Mouse (Mus musculus) urinary bladder, postnatal 14 days (tissue): Measurements from ENCODE around the gene Mapkapk5.

Experiments
- DNase-seq: peaks from one replicate; pipeline ENCODE4 v3.0.0; 2021; ENCODE audit warnings: low spot score

Mapkapk5 gene

GRCm38 (mm10) chr5:121493305-121493704, 52.4 kb downstream of the Mapkapk5 start:
- no peak for DNase-seq

- DNase-seq, result no peak
These were observed 60.9 kb downstream of the Mapkapk5 start for GRCm38 (mm10) chr5:121484801-121485200.

DNA sequence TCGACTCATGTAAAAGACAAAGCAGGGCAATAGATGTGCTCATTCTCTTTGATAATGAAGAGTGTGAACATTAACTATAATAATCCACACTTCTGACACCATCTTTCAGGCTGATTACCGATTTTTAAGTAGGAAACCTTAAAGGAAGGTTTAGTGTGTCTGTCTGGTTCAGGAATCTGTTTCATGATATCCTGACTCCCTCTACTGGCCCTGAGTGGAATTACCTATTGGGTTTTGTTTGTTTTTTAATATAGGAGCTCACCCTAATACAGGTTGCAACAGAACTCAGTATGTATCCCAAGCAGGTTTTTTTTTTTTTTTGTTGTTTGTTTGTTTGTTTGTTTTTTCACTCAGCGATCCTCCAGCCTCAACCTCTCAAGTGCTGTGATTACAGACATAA, 68.0 kb downstream of the Mapkapk5 start:
- peak; percentile 17 for DNase-seq

GRCm38 (mm10) chr5:121476040-121476439, 69.7 kb downstream of the Mapkapk5 start:
- no peak for DNase-seq
